Mouse (Mus musculus) embryonic facial prominence, embryonic 11.5 days (tissue): ENCODE measurements around the gene Nup210. TPM values are rescaled to one million over a fixed set of nuclear protein-coding genes. Genes with fewer than 3 reads are reported as not detected.
A peak's percentile ranks its signal among the peaks of the same experiment; 100 is the strongest.

Experiments used
- ATAC-seq: fragments of 200-750 bp; cut with Nextera tagmentation; replicated peaks from 2 replicates; pipeline ENCODE4 v1.8.0; 2017; ENCODE audit warnings: low read depth; ENCODE audit not compliant: insufficient number of reproducible peaks, low FRiP score, low TSS enrichment
- DNase-seq: peaks from one replicate; pipeline ENCODE4 v3.0.0-alpha.2; 2015; ENCODE audit warnings: low spot score
- H3K27ac ChIP-seq: fragments of 300-500 bp; sonication (generic); replicated peaks from 2 replicates; pipeline ENCODE4 v1.5.1; 2014; ENCODE audit warnings: mild to moderate bottlenecking, low read depth, low read length, control low read depth
- H3K27me3 ChIP-seq: fragments of 300-500 bp; sonication (generic); 2 replicates; pipeline ENCODE4 v1.6.1; 2014; ENCODE audit warnings: mild to moderate bottlenecking, low read length, moderate library complexity, mixed read lengths; ENCODE audit not compliant: control insufficient read depth, insufficient read depth
- H3K36me3 ChIP-seq: fragments of 300-500 bp; sonication (generic); replicated peaks from 2 replicates; pipeline ENCODE4 v1.6.1; 2014; ENCODE audit warnings: low read depth, mild to moderate bottlenecking, low read length, moderate library complexity, mixed read lengths; ENCODE audit not compliant: control insufficient read depth, insufficient read depth
- H3K4me1 ChIP-seq: fragments of 300-500 bp; sonication (generic); 2 replicates; pipeline ENCODE4 v1.6.1; 2014; ENCODE audit warnings: low read length, mixed read lengths; ENCODE audit not compliant: control insufficient read depth, insufficient read depth
- H3K4me2 ChIP-seq: fragments of 300-500 bp; sonication (generic); 2 replicates; pipeline ENCODE4 v1.6.1; 2014; ENCODE audit warnings: low read depth, mild to moderate bottlenecking, control low read depth, low read length, moderate library complexity
- H3K4me3 ChIP-seq: fragments of 300-500 bp; sonication (generic); 2 replicates; pipeline ENCODE4 v1.5.1; 2014; ENCODE audit warnings: low read depth, low read length, control low read depth
- H3K9ac ChIP-seq: fragments of 300-500 bp; sonication (generic); replicated peaks from 2 replicates; pipeline ENCODE4 v1.6.1; 2014; ENCODE audit warnings: mild to moderate bottlenecking, control low read depth, low read length
- H3K9me3 ChIP-seq: fragments of 300-500 bp; sonication (generic); replicated peaks from 2 replicates; pipeline ENCODE4 v1.6.1; 2016; ENCODE audit warnings: mild to moderate bottlenecking, low read length, inconsistent platforms, mixed read lengths; ENCODE audit not compliant: control insufficient read depth
- WGBS: fragments of 180-500 bp; shearing (Covaris S2); extraction: QIAGEN DNeasy Blood & Tissue Kit; methylation state at CpG from one replicate; pipeline ENCODE4 v1.1.7; 2014; 5-methylcytosine and 5-hydroxymethylcytosine counted together
- polyA plus RNA-seq: library from polyadenylated mRNA; unstranded; fragments of >200 nt; fragmentation: Nextera tagmentation; extraction: Ambion mirVana; gene quantifications from 2 replicates; pipeline ENCODE4 v1.2.1, GENCODE M21; 2014

Nup210 gene
- polyA plus RNA-seq: 6.7 and 8.9 TPM in 2 replicates

DNA sequence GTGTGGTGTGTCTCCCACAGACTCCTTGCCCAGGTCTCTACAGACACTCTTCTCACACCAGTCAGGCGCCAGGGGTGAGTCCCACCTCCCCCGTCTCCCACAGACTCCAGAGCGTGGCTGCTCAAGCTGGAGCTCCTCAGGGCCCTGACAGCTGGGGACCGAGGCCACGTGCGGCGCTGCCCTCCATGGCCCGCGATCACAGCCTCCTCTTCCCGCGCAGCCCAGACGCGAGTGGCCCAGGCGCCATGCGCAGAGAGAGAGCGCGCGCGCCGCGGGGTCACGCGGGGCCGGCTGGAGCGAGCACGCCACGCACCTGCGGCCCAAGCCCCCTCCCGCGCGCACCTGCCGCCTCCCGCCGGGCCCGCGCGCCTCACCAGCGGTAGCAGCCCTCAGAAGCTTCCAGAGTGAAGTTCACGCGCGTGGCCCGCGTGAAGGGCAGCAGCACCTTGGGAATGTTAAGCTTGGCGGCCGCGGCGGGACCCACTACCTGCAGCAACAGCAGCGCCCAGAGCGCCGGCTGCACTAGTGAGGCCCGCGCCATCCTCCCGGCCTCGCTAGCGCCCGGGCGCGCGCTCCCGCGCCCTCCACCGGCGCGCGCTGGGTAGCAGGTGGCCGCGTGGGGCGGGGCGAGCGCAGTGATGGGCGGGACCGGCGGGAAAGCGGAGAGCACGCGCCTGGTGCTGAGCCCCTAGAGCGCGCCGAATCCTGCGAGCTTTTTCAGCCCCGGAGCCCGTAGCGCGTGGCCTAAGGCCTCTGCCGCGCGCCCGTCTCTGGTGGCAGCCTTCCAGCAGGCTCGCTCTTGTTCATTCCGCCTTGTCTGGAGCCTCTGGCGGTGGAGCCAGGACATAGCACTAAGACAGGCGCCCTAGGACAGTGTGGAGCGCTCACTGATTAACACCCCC, at the start of gene Nup210:
Nup210 (minus strand) TSS at position 586 of the 902 bp plus-strand sequence.
- peak within 1 kb of the TSS; percentile 64 for H3K9ac ChIP-seq
- H3K27ac ChIP-seq: no peak within 1 kb of the TSS
- peak; percentile 92 for DNase-seq

DNA sequence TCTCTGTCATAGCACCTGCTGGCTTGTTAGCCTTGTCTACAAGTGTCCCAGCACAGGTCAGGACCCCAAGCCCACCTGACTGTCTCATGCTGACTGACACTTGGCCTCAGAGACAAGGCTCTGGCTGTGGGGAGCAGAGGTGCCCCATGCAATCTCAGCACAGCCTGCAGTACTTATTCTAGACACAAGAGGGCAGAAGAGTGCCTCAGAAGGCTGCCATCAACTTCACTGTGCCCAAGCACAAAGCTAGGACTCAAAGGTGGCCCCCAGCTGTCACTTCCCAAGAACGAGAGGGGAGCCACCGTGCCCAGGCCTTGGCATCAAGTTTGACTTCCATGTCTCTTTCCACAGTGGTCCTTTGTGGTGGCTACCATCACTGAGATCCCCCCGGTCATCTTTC, 48.6 kb upstream of the Nup210 start:
- H3K4me2 ChIP-seq: no peak overlapping the region
- H3K9ac ChIP-seq: no peak overlapping the region
- no peaks in the 10 kb centered on the region; the same call in 1 of the 2 replicates for H3K4me1 ChIP-seq
- no peaks in the 10 kb centered on the region for H3K27me3 ChIP-seq
- no peak for ATAC-seq
- peak; percentile 81 for DNase-seq
- H3K36me3 ChIP-seq: no peaks in the 10 kb centered on the region
- H3K4me3 ChIP-seq: no peak overlapping the region
- H3K27ac ChIP-seq: no peak overlapping the region
- H3K9me3 ChIP-seq: no peaks in the 10 kb centered on the region
- 30% methylated on average over 3 of the region's 3 CpGs for WGBS

More for the DNA sequence above, at the start of gene Nup210:
- Histone ChIP-seq H3K36me3 (no peaks in the 10 kb centered on the region), H3K4me1 (no peaks in the 10 kb centered on the region; the same call in 1 of the 2 replicates), H3K4me2 (peak within 1 kb of the TSS; percentile 97), H3K9me3 (no peaks in the 10 kb centered on the region), H3K27me3 (peaks cover 3% of the 10 kb centered on the region), H3K4me3 (peak within 1 kb of the TSS; percentile 65)
- peak; percentile 97 for ATAC-seq
- WGBS: under 1% methylated on average over 82 of the region's 93 CpGs

DNA sequence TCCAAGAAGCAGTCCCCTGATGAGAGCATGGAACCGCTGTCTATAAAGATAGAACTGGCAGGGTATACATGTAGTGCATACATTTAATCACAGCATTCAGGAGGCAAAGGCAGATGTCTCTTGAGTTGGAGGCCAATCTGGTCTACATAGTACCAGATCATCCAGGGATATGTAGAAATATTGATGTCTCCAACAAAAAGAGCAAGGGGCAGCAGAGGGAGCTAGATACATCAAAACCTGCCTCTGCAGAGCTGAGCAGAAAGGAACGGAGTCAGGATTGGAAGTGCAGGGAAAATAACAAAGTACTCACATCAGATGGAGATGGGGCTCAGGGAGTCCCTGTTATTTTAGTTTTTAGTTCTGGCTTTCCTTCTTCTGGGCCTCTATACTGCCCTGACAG, 48.0 kb upstream of the Nup210 start:
- 84% methylated on average over 2 of the region's 2 CpGs for WGBS
- no peak for ATAC-seq
- H3K4me3 ChIP-seq: no peak overlapping the region

DNA sequence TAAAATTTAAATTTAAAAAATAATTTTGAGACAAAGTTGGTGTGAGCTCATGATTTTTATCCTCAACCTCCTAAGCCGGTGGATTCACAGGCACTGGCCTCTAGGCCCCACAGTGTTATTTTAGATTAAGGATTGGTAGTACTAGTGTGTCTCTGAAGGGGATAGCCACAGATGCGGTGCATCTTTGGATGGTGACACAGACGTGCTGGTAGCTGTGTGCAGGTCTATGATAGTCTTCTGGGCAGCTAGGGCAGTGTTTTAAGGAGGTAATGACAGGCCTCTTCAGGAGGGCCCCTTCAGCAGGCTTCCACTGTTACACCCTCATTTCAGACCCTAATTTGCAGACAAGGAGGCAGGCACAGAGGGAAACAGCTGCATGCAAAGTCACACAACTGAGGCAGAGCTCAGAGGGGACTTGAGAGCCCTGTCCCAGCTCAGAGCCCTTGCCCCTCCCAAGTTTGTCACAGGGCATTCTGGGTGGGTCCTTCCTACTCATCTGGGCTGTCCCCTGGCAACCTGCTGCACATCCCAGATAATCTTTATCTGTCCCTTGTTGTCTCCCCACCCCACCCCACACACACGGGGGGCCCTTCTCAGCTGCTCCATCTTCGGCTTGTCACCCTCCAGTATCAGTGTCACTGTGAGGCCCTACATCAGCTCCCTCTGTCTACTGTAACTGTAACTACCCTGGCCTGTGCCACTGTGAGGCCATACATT, 46.7 kb upstream of the Nup210 start:
- Histone ChIP-seq H3K27me3 (no peaks in the 10 kb centered on the region), H3K4me3 (no peak overlapping the region), H3K9ac (no peak overlapping the region), H3K36me3 (no peaks in the 10 kb centered on the region), H3K27ac (no peak overlapping the region), H3K9me3 (no peaks in the 10 kb centered on the region), H3K4me2 (no peak overlapping the region), H3K4me1 (no peaks in the 10 kb centered on the region; the same call in 1 of the 2 replicates)
- 78% methylated on average over 5 of the region's 5 CpGs for WGBS
- no peak for ATAC-seq
- no peak for DNase-seq

More for the DNA sequence above, 48.0 kb upstream of the Nup210 start:
- Histone ChIP-seq H3K4me2 (no peak overlapping the region), H3K9me3 (no peaks in the 10 kb centered on the region), H3K36me3 (no peaks in the 10 kb centered on the region), H3K27ac (no peak overlapping the region), H3K27me3 (no peaks in the 10 kb centered on the region), H3K4me1 (no peaks in the 10 kb centered on the region; the same call in 1 of the 2 replicates), H3K9ac (no peak overlapping the region)
- no peak for DNase-seq

DNA sequence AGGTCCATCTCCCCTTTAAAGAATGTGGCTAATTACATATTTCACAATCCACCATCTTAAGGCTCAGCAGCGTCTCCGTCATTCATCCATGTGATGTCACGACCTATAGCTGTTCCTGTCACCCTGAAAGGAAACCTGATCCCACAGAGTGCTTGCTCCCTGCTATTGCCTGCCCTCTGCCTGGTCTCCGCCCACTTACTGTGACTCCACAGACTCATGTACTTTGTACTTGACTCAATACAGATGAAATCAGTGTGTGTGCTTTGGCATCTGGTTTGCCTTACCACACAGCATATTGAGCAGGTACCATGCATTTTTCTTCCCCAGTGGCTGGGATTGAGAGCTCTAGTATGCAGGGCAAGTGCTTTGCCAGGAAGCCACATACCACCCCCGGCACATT, 45.7 kb upstream of the Nup210 start:
- H3K4me3 ChIP-seq: no peak overlapping the region
- no peak overlapping the region for H3K27ac ChIP-seq
- H3K9ac ChIP-seq: no peak overlapping the region
- H3K9me3 ChIP-seq: no peaks in the 10 kb centered on the region
- WGBS: 69% methylated on average over 5 of the region's 5 CpGs
- H3K4me1 ChIP-seq: peaks cover 4% of the 10 kb centered on the region
- no peaks in the 10 kb centered on the region for H3K27me3 ChIP-seq
- no peak for ATAC-seq
- DNase-seq: peak; percentile 42
- no peak overlapping the region for H3K4me2 ChIP-seq
- no peaks in the 10 kb centered on the region for H3K36me3 ChIP-seq

DNA sequence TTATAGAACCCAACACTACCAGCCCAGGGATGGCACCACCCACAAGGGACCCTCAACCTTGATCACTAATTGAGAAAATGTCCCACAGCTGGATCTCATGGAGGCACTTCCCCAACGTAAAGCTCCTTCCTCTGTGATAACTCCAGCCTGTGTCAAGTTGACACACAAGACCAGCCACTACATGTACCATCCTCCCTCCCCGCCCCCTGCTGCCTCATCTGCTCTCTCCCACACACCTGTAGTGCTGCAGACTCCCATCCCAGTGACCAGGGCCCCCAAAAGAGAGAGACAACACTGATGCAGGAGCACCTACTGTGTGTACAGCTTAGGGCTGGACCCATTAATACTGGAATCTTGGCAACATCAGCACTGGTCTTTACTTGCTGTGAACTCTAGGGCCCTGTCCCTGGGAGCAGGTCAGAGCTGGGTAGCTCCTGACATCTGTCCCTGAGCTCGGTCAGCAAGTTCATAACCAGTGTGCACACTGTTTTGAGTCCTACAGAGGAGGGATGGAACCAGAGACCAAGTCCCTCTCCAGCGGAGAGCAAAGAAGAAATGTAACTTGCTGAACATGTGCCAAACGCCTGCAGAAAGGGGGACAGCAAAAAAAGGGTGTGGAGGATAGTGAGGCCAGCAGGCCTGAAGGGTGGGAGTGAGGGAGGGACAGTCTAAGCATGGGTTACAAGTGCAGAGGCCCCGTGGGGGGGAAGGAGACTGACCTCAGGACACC, 45.0 kb upstream of the Nup210 start:
- no peak overlapping the region for H3K9ac ChIP-seq
- no peak overlapping the region for H3K4me3 ChIP-seq
- H3K27ac ChIP-seq: no peak overlapping the region
- H3K27me3 ChIP-seq: no peaks in the 10 kb centered on the region
- H3K36me3 ChIP-seq: no peaks in the 10 kb centered on the region
- no peak overlapping the region for H3K4me2 ChIP-seq
- H3K4me1 ChIP-seq: peaks cover 4% of the 10 kb centered on the region
- DNase-seq (no peak), ATAC-seq (no peak)
- 72% methylated on average over 6 of the region's 6 CpGs for WGBS
- H3K9me3 ChIP-seq: no peaks in the 10 kb centered on the region

DNA sequence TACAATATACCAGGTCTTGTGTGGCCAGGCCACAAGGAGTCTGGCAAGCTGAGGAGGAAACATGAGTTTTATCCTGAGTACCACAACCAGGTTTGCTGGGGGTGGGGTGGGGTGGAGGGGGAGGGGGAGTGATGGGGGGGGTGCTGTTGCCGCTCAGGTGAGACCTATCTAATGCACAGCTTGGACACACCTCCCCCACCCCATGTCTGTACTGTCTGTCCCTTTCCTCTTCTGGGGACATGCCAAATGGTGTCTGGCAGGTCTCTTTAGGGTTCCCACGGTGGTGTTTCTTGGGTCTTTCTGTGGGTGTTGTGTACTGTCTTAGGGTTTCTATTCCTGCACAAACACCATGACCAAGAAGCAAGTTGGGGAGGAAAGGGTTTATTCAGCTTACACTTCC, 44.3 kb upstream of the Nup210 start:
- H3K4me2 ChIP-seq: no peak overlapping the region
- H3K9ac ChIP-seq: no peak overlapping the region
- no peaks in the 10 kb centered on the region for H3K36me3 ChIP-seq
- H3K4me1 ChIP-seq: peaks cover 4% of the 10 kb centered on the region
- no peak for DNase-seq
- no peaks in the 10 kb centered on the region for H3K9me3 ChIP-seq
- WGBS: 84% methylated on average over 2 of the region's 2 CpGs
- no peak overlapping the region for H3K27ac ChIP-seq
- H3K27me3 ChIP-seq: no peaks in the 10 kb centered on the region
- no peak overlapping the region for H3K4me3 ChIP-seq
- no peak for ATAC-seq
